Mouse (Mus musculus) granulocyte monocyte progenitor cell, adult 5-6 weeks (primary cell): ENCODE measurements around the gene Ano2. TPM values are rescaled to one million over a fixed set of nuclear protein-coding genes. Genes with fewer than 3 reads are reported as not detected.

ENCODE experiments used
- ATAC-seq: replicated peaks from 2 replicates; pipeline ENCODE4 v1.8.0; 2016; ENCODE audit warnings: mild to moderate bottlenecking, moderate TSS enrichment, inconsistent platforms; ENCODE audit not compliant: poor library complexity, severe bottlenecking
- total RNA-seq, 2 experiments: library from RNA; stranded (forward) in 1 of 2; stranded (reverse) in 1 of 2; fragments of 200-712, 200-1000 nt in 1 of 2; fragments of >200 nt in 1 of 2; fragmentation: Nextera tagmentation in 1 of 2; gene quantifications; 2 replicates each; pipeline ENCODE4 v1.2.3; 2014 to 2017

Gene Ano2
- total RNA-seq, 2 experiments from 2014 or later = not detected

- ATAC-seq = no peak
Observed at GRCm38 (mm10) chr6:125879306-125879705, 189.1 kb downstream of the Ano2 start.

GRCm38 (mm10) chr6:125888596-125888995, 198.4 kb downstream of the Ano2 start:
- no peak for ATAC-seq

- ATAC-seq = no peak
Observed at GRCm38 (mm10) chr6:125894340-125894739, 204.1 kb downstream of the Ano2 start.

GRCm38 (mm10) chr6:125914446-125914845, 224.2 kb downstream of the Ano2 start:
- no peak for ATAC-seq

GRCm38 (mm10) chr6:125922746-125923145, 232.5 kb downstream of the Ano2 start:
- no peak for ATAC-seq

GRCm38 (mm10) chr6:125924979-125925378, 234.8 kb downstream of the Ano2 start:
- no peak for ATAC-seq

- no peak for ATAC-seq
Observed at GRCm38 (mm10) chr6:125925861-125926260, 235.6 kb downstream of the Ano2 start.

- ATAC-seq = no peak
Observed at GRCm38 (mm10) chr6:125931926-125932325, 241.7 kb downstream of the Ano2 start.

GRCm38 (mm10) chr6:125954965-125955364, 264.7 kb downstream of the Ano2 start:
- ATAC-seq = no peak

GRCm38 (mm10) chr6:125973551-125973950, 283.3 kb downstream of the Ano2 start:
- no peak for ATAC-seq

- no peak for ATAC-seq
Observed at GRCm38 (mm10) chr6:125975788-125976465, 285.7 kb downstream of the Ano2 start.

- ATAC-seq = no peak
Observed at GRCm38 (mm10) chr6:125979601-125980000, 289.4 kb downstream of the Ano2 start.

GRCm38 (mm10) chr6:125984050-125984449, 293.8 kb downstream of the Ano2 start:
- no peak for ATAC-seq

- ATAC-seq = no peak
Observed at GRCm38 (mm10) chr6:125992731-125993130, 302.5 kb downstream of the Ano2 start.

GRCm38 (mm10) chr6:126001797-126002196, 311.6 kb downstream of the Ano2 start:
- ATAC-seq = no peak

- ATAC-seq = no peak
Observed at GRCm38 (mm10) chr6:126003002-126003742, 313.0 kb downstream of the Ano2 start.

- ATAC-seq = no peak
Observed at GRCm38 (mm10) chr6:126006647-126007046, 316.4 kb downstream of the Ano2 start.

GRCm38 (mm10) chr6:126009083-126009482, 318.9 kb downstream of the Ano2 start:
- no peak for ATAC-seq

- ATAC-seq = no peak
Observed at GRCm38 (mm10) chr6:126016991-126017390, 326.8 kb downstream of the Ano2 start.

GRCm38 (mm10) chr6:126018411-126018810, 328.2 kb downstream of the Ano2 start:
- no peak for ATAC-seq

- ATAC-seq = no peak
Observed at GRCm38 (mm10) chr6:126033693-126034402, 343.6 kb downstream of the Ano2 start.
